Mouse (Mus musculus): Measurements from ENCODE around the gene Zmiz1. TPM values are rescaled to one million over a fixed set of nuclear protein-coding genes. Genes with fewer than 3 reads are reported as not detected.

Zmiz1 gene
- polyA plus RNA-seq, 1 experiment from 2014 or later = 21.2 TPM

DNA sequence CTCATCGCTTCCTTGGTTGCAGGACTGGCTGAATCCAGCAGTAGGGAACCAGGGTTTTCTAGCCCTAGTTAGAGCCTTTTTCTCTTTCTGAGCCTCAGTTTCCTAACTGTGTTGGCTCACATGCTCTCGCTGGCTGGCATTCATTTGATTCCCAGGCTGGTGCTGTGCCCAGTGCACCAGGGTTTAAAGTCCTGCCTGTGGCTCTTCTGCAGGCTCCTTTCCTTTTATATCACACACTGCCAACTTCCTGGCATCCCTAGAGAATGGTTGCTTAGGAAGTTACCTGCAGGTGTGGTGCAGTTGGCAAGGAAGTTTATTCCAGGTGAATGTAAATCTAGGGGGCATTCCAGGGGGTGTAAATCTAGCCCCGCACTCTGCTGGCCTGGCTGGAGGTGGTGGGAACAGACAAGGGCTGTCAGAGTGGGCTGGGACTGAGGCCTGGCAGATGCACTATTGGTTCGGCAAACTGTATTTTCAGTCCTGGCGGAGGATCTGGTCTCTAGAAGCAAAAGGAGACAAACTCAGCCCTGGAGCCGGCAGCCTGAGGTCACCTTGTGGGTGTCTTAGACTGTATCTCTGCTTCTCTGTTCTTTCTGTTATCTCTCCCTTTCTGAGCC is 234.4 kb downstream of the Zmiz1 start:
- 63% methylated on average over 6 of the region's 6 CpGs for WGBS
- no peak for ATAC-seq

DNA sequence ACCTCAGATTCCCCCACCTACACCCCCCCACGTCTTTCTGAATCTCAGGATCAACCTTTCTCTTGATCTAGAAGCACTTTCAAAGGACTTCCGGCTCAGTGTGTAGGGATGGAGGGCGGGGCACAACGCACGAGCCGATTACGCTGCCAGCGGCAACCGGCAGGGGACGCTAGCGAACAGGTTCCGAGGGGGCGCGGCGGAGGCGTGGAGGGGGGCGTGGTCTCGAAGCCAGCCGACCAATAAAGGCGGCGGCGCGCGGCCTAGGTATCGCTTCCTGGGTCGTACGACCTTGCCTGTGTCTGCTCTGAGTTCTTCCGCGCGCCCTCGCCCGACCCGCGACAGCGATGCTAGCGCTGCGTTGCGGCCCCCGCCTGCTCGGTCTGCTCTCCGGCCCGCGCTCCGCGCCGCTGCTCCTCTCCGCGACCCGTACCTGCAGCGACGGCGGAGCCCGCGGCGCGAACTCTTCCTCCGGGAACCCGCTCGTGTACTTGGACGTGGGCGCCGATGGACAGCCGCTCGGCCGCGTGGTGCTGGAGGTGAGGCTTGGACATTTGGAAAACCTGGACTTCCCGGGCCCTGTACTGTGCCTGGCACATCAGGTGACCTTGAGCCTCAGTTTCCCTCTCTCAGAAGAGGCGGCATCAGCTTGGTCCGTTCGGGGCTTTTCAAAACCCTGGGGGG is 235.0 kb downstream of the Zmiz1 start, which contains the start of gene Ppif:
TSS of gene Ppif (plus strand) at position 267 of the 681 bp plus-strand sequence.
- peak within 1 kb of the TSS; percentile 85 for H3K4me3 ChIP-seq (ENCODE audit: low read length)

More for the DNA sequence above, 234.4 kb downstream of the Zmiz1 start:
- peak overlapping the region; percentile 65 for H3K27ac ChIP-seq (ENCODE audit: low read length)
- peak overlapping the region; percentile 85; the same call in 1 of the 2 replicates for H3K4me3 ChIP-seq (ENCODE audit: low read length)
- peaks cover 5% of the 10 kb centered on the region for H3K36me3 ChIP-seq (ENCODE audit: control insufficient read depth, insufficient read depth, low read length)
- no peaks in the 10 kb centered on the region for H3K27me3 ChIP-seq (replicated peaks; ENCODE audit: control insufficient read depth, insufficient read depth, low read length)
- H3K9ac ChIP-seq (ENCODE audit: low read depth, low read length) = peak overlapping the region; percentile 55
- H3K9me3 ChIP-seq (ENCODE audit: control insufficient read depth, low read length) = no peaks in the 10 kb centered on the region
- H3K4me2 ChIP-seq (ENCODE audit: low read depth, low read length) = peak overlapping the region; percentile 80
- H3K4me1 ChIP-seq (ENCODE audit: control insufficient read depth, insufficient read depth, low read length) = peaks cover 18% of the 10 kb centered on the region

DNA sequence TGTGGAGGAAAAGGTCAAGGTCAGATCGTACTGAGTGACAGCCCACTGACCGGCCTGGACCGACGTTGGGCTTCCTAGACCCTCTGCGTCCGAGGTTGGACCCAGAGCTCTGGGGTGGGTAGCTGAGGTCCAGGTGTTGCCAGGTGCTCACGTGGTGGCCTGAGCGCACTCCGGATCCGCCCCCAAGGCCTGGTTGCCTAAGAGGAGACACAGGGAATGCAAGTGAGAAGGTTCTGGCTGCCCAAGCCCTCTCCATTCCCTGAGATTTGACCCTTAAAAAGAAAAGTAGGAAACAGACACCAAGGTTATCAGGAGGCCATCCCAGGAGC is 235.5 kb downstream of the Zmiz1 start:
- Histone ChIP-seq H3K27ac (ENCODE audit: low read length) (peak overlapping the region; percentile 76), H3K27me3 (replicated peaks; ENCODE audit: control insufficient read depth, insufficient read depth, low read length) (no peaks in the 10 kb centered on the region), H3K9ac (ENCODE audit: low read depth, low read length) (peak overlapping the region; percentile 89), H3K4me3 (ENCODE audit: low read length) (peak overlapping the region; percentile 85), H3K36me3 (ENCODE audit: control insufficient read depth, insufficient read depth, low read length) (peaks cover 10% of the 10 kb centered on the region), H3K4me1 (ENCODE audit: control insufficient read depth, insufficient read depth, low read length) (peaks cover 18% of the 10 kb centered on the region), H3K4me2 (ENCODE audit: low read depth, low read length) (peak overlapping the region; percentile 80), H3K9me3 (ENCODE audit: control insufficient read depth, low read length) (no peaks in the 10 kb centered on the region)
- ATAC-seq = peak; percentile 62
- under 1% methylated on average over 10 of the region's 10 CpGs for WGBS

More for the DNA sequence above, 235.0 kb downstream of the Zmiz1 start, which contains the start of gene Ppif:
- ATAC-seq = peak; percentile 92
- Histone ChIP-seq H3K9me3 (ENCODE audit: control insufficient read depth, low read length) (no peaks in the 10 kb centered on the region), H3K4me1 (ENCODE audit: control insufficient read depth, insufficient read depth, low read length) (peaks cover 18% of the 10 kb centered on the region), H3K27ac (ENCODE audit: low read length) (peak within 1 kb of the TSS; percentile 76), H3K27me3 (replicated peaks; ENCODE audit: control insufficient read depth, insufficient read depth, low read length) (no peaks in the 10 kb centered on the region), H3K4me2 (ENCODE audit: low read depth, low read length) (peak within 1 kb of the TSS; percentile 80), H3K9ac (ENCODE audit: low read depth, low read length) (peak within 1 kb of the TSS; percentile 89), H3K36me3 (ENCODE audit: control insufficient read depth, insufficient read depth, low read length) (peaks cover 10% of the 10 kb centered on the region)
- WGBS = under 1% methylated on average over 70 of the region's 70 CpGs

DNA sequence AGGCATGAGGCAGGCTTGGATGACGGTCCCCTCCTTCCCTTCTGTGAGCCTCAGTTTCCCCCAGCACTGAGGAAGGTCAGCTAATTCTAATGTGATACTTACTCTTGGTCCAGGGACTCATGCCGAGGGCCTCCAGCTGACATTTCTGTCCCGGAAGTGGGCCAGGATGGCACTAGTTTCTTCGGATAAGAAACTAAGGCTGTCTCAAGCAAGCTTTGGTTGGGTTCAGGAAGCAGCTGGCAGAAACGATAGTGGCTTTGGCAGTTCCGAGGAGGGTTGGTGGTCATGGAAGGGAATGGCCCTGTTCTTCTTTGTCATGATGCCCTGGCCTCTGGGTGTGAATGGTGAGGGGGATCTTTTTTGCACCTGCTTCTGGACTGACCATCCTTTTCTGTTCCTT is 236.1 kb downstream of the Zmiz1 start:
- H3K4me1 ChIP-seq (ENCODE audit: control insufficient read depth, insufficient read depth, low read length) = peaks cover 18% of the 10 kb centered on the region
- 51% methylated on average over 6 of the region's 6 CpGs for WGBS

DNA sequence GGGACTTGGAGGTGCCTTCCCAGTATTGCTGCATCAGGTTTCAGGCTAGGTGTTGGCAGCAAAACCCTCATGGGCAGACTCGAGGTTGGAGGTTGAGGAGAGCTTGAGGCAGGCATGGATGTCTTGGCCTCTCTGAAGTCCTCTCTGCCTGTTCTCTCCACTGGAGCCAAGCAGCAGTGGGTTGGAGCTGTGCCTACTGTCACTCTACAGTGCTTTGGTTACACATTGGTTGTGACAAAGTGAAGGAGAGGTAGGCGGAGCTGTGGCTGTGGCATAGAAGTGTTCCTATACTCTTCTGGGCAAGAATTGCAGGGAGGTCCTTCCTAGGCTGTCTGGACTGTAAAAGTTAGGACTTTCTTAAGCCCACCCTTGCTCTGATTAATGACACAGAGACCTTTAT is 237.4 kb downstream of the Zmiz1 start:
- Histone ChIP-seq H3K4me3 (ENCODE audit: low read length) (no peak overlapping the region), H3K9ac (ENCODE audit: low read depth, low read length) (no peak overlapping the region), H3K4me1 (ENCODE audit: control insufficient read depth, insufficient read depth, low read length) (peaks cover 18% of the 10 kb centered on the region), H3K27me3 (replicated peaks; ENCODE audit: control insufficient read depth, insufficient read depth, low read length) (no peaks in the 10 kb centered on the region), H3K4me2 (ENCODE audit: low read depth, low read length) (no peak overlapping the region), H3K27ac (ENCODE audit: low read length) (no peak overlapping the region), H3K36me3 (ENCODE audit: control insufficient read depth, insufficient read depth, low read length) (peaks cover 10% of the 10 kb centered on the region), H3K9me3 (ENCODE audit: control insufficient read depth, low read length) (no peaks in the 10 kb centered on the region)
- no peak for ATAC-seq
- 66% methylated on average over 2 of the region's 2 CpGs for WGBS

More for the DNA sequence above, 236.1 kb downstream of the Zmiz1 start:
- Histone ChIP-seq H3K9ac (ENCODE audit: low read depth, low read length) (peak overlapping the region; percentile 89), H3K36me3 (ENCODE audit: control insufficient read depth, insufficient read depth, low read length) (peaks cover 10% of the 10 kb centered on the region), H3K27ac (ENCODE audit: low read length) (no peak overlapping the region), H3K9me3 (ENCODE audit: control insufficient read depth, low read length) (no peaks in the 10 kb centered on the region), H3K4me2 (ENCODE audit: low read depth, low read length) (peak overlapping the region; percentile 80), H3K27me3 (replicated peaks; ENCODE audit: control insufficient read depth, insufficient read depth, low read length) (no peaks in the 10 kb centered on the region), H3K4me3 (ENCODE audit: low read length) (peak overlapping the region; percentile 85)
- no peak for ATAC-seq

DNA sequence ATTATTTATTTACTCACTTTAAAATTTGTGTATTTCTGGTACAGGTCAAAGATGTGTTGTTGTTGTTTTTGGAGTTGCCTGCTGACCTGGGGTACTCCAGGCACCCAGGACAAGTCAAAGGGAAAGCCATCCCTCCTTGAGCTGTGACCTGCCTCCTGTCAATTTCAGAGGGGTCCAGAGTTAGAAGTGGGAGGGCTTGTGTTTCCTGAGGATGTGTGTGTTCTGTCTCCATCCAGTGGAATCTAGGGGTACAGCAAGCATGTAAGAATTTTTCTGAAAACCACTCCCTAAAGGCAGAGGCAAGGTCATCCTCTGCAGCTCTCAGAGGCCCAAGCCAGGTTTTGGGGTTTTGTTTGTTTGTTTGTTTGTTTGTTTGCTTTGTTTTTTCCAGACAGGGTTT is 243.0 kb downstream of the Zmiz1 start:
- Histone ChIP-seq H3K9me3 (ENCODE audit: control insufficient read depth, low read length) (no peaks in the 10 kb centered on the region), H3K4me2 (ENCODE audit: low read depth, low read length) (no peak overlapping the region), H3K4me1 (ENCODE audit: control insufficient read depth, insufficient read depth, low read length) (no peaks in the 10 kb centered on the region; the same call in 1 of the 2 replicates), H3K27ac (ENCODE audit: low read length) (no peak overlapping the region), H3K4me3 (ENCODE audit: low read length) (no peak overlapping the region), H3K27me3 (replicated peaks; ENCODE audit: control insufficient read depth, insufficient read depth, low read length) (no peaks in the 10 kb centered on the region), H3K9ac (ENCODE audit: low read depth, low read length) (no peak overlapping the region), H3K36me3 (ENCODE audit: control insufficient read depth, insufficient read depth, low read length) (peaks cover 8% of the 10 kb centered on the region)
- 0 out of 2 replicates have a peak, but pooled peaks have one; percentile 51 for ATAC-seq

DNA sequence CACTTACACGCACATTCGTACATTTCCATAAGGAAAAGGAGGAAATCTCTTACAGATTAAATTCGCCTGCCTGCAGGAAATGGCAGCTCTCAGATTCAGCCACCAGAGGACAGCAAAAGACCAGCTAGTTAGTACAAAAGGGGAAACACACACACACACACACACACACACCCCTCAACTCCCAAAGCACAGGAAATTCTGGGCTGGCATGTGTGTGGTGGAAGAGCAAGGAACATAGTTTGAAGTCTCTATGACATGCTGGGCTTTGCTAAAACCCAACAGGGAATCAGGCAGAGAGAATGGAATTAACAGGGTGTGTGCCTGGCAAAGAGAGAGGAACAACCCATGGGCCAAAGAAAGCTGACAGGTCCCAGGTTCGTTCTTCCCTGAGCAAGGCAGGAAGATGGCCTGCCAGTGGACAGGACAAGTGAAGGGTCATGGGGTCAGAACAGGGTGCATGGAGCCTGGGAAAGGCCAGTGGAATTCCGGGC is 248.8 kb downstream of the Zmiz1 start:
- WGBS = 59% methylated on average over 5 of the region's 5 CpGs
- Histone ChIP-seq H3K4me1 (ENCODE audit: control insufficient read depth, insufficient read depth, low read length) (peaks cover 45% of the 10 kb centered on the region), H3K9me3 (ENCODE audit: control insufficient read depth, low read length) (no peaks in the 10 kb centered on the region), H3K9ac (ENCODE audit: low read depth, low read length) (0 out of 2 replicates have a peak overlapping the region, but pooled peaks have one; percentile 19), H3K4me3 (ENCODE audit: low read length) (no peak overlapping the region), H3K27me3 (replicated peaks; ENCODE audit: control insufficient read depth, insufficient read depth, low read length) (no peaks in the 10 kb centered on the region), H3K4me2 (ENCODE audit: low read depth, low read length) (no peak overlapping the region), H3K27ac (ENCODE audit: low read length) (peak overlapping the region; percentile 74), H3K36me3 (ENCODE audit: control insufficient read depth, insufficient read depth, low read length) (no peaks in the 10 kb centered on the region; the same call in 1 of the 2 replicates)
- no peak for ATAC-seq

DNA sequence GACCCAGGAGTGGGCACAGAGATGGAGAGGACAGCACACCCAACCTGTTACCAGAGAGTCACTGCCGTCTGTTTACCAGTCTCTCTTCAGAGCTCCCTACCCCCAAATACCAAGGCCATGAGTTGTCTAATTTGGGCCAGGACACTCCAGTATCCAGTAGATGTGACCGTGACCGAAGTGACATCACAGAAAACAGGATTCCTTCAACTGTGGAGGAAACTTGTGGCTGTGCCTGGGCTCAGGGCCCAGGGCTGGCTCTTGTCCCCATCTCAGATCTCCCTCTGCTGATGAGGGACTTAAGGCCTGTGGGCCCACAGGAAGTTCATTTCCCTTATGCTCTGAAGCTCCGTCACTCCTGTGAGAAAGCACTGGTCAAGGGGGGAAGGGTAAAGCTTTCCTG is 249.5 kb downstream of the Zmiz1 start:
- no peak overlapping the region for H3K4me2 ChIP-seq (ENCODE audit: low read depth, low read length)
- WGBS = 65% methylated on average over 4 of the region's 4 CpGs
- no peaks in the 10 kb centered on the region for H3K27me3 ChIP-seq (replicated peaks; ENCODE audit: control insufficient read depth, insufficient read depth, low read length)
- H3K9me3 ChIP-seq (ENCODE audit: control insufficient read depth, low read length) = no peaks in the 10 kb centered on the region
- H3K9ac ChIP-seq (ENCODE audit: low read depth, low read length) = peak overlapping the region; percentile 5; the same call in 1 of the 2 replicates
- H3K4me1 ChIP-seq (ENCODE audit: control insufficient read depth, insufficient read depth, low read length) = peaks cover 45% of the 10 kb centered on the region
- H3K27ac ChIP-seq (ENCODE audit: low read length) = peak overlapping the region; percentile 74
- no peak overlapping the region for H3K4me3 ChIP-seq (ENCODE audit: low read length)
- ATAC-seq = no peak
- no peaks in the 10 kb centered on the region; the same call in 1 of the 2 replicates for H3K36me3 ChIP-seq (ENCODE audit: control insufficient read depth, insufficient read depth, low read length)

DNA sequence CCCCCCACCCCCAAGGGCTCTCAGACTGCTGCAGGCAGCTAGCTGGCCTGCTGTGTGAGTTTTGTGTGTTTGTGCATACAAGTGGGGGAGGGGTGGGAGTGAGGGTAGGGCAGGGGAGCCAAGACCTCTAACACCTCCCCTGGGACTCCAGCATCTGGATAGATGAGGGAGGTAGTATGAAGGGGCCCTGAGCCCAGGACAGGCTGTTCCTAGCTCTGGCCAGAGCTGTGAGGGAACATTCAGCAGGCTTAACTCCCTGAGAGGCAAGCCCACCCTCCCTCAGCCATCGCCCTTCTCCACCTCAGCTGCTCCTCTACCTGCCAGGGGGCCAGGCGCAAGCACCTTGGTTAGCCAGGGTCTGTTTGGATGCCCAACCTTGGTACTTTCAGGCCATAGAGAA is 249.9 kb downstream of the Zmiz1 start:
- no peak for ATAC-seq

More for the DNA sequence above, 249.9 kb downstream of the Zmiz1 start:
- Histone ChIP-seq H3K9ac (ENCODE audit: low read depth, low read length) (peak overlapping the region; percentile 5; the same call in 1 of the 2 replicates), H3K4me2 (ENCODE audit: low read depth, low read length) (no peak overlapping the region), H3K4me1 (ENCODE audit: control insufficient read depth, insufficient read depth, low read length) (peaks cover 45% of the 10 kb centered on the region), H3K27me3 (replicated peaks; ENCODE audit: control insufficient read depth, insufficient read depth, low read length) (no peaks in the 10 kb centered on the region), H3K27ac (ENCODE audit: low read length) (peak overlapping the region; percentile 74), H3K9me3 (ENCODE audit: control insufficient read depth, low read length) (no peaks in the 10 kb centered on the region), H3K4me3 (ENCODE audit: low read length) (no peak overlapping the region), H3K36me3 (ENCODE audit: control insufficient read depth, insufficient read depth, low read length) (no peaks in the 10 kb centered on the region; the same call in 1 of the 2 replicates)
- WGBS = 83% methylated on average over 2 of the region's 2 CpGs
